Mouse (Mus musculus) liver, adult 2 months (tissue): Measurements from ENCODE around the gene Tmem50b.

ENCODE experiments used
- CTCF ChIP-seq: fragments of 200-500 bp; IDR thresholded peaks from 2 replicates; pipeline ENCODE4 v1.5.1; 2011; ENCODE audit warnings: low read depth, low read length, control low read depth
- POLR2A ChIP-seq: fragments of 200-500 bp; IDR thresholded peaks from 2 replicates; pipeline ENCODE4 v1.6.1; 2011; ENCODE audit warnings: low read length, control low read depth; ENCODE audit not compliant: insufficient read depth; ENCODE audit errors: extremely low read depth

- TF ChIP-seq CTCF = no peak
- no peak for TF ChIP-seq POLR2A
Observed at GRCm38 (mm10) chr16:91601081-91601480, 3.5 kb upstream of the Tmem50b start.
